Mouse (Mus musculus) stomach, embryonic 16.5 days (tissue): ENCODE results near the gene Eva1b. TPM values are rescaled to one million over a fixed set of nuclear protein-coding genes. Genes with fewer than 3 reads are reported as not detected.

Source experiments
- ATAC-seq: fragments of 200-750 bp; cut with Nextera tagmentation; 2 replicates; pipeline ENCODE4 v1.8.0; 2017; ENCODE audit warnings: moderate number of reproducible peaks, moderate TSS enrichment; ENCODE audit not compliant: insufficient read depth, low FRiP score
- H3K27ac ChIP-seq: fragments of 300-500 bp; sonication (generic); 2 replicates; pipeline ENCODE4 v1.5.1; 2014; ENCODE audit warnings: low read length
- H3K27me3 ChIP-seq: fragments of 300-500 bp; sonication (generic); 2 replicates; pipeline ENCODE4 v1.6.1; 2014; ENCODE audit warnings: low read length, control low read depth, mixed read lengths; ENCODE audit not compliant: control insufficient read depth, insufficient read depth
- H3K36me3 ChIP-seq: fragments of 300-500 bp; sonication (generic); 2 replicates; pipeline ENCODE4 v1.6.1; 2014; ENCODE audit warnings: low read length; ENCODE audit not compliant: control insufficient read depth, insufficient read depth
- H3K4me1 ChIP-seq: fragments of 300-500 bp; sonication (generic); 2 replicates; pipeline ENCODE4 v1.6.1; 2014; ENCODE audit warnings: low read length, control low read depth, mixed read lengths; ENCODE audit not compliant: control insufficient read depth, insufficient read depth
- H3K4me2 ChIP-seq: fragments of 300-500 bp; sonication (generic); 2 replicates; pipeline ENCODE4 v1.6.1; 2014; ENCODE audit warnings: low read depth, low read length, mixed read lengths
- H3K4me3 ChIP-seq: fragments of 300-500 bp; sonication (generic); replicated peaks from 2 replicates; pipeline ENCODE4 v1.5.1; 2014; ENCODE audit warnings: mild to moderate bottlenecking, low read length
- H3K9ac ChIP-seq: fragments of 300-500 bp; sonication (generic); 2 replicates; pipeline ENCODE4 v1.6.1; 2014; ENCODE audit warnings: low read length
- H3K9me3 ChIP-seq: fragments of 300-500 bp; sonication (generic); replicated peaks from 2 replicates; pipeline ENCODE4 v1.6.1; 2016; ENCODE audit warnings: low read length, control low read depth; ENCODE audit not compliant: control insufficient read depth
- WGBS: fragments of 180-500 bp; shearing (Covaris S2); extraction: QIAGEN DNeasy Blood & Tissue Kit; methylation state at CpG from one replicate; pipeline ENCODE4 v1.1.7; 2014; 5-methylcytosine and 5-hydroxymethylcytosine counted together
- polyA plus RNA-seq: library from polyadenylated mRNA; unstranded; fragments of >200 nt; fragmentation: Nextera tagmentation; extraction: Ambion mirVana; gene quantifications from 2 replicates; pipeline ENCODE4 v1.2.1, GENCODE M21; 2015

The Eva1b gene
- polyA plus RNA-seq, 1 experiment from 2014 or later, result 49.7 TPM

DNA sequence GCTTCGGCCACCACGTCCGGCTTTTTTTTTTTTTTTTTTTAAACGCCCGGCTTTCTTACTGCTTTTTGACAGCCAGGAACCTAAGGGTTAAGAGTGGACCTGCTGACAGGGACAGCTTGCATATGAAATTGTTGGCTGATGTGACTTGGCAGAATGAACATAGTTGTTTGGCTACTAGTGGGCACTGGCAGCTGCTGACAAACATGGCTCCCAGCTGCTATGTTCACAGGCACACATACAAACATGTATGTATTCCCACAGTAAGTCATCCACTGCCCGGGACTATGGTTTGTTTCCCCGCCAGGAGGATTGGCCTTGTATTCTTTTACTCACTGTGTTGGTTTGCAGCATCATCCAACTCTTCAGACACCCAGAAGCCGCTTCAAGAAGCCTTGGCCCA, 30.4 kb upstream of the Eva1b start:
- no peak overlapping the region for H3K4me3 ChIP-seq
- ATAC-seq, result no peak
- WGBS, result 71% methylated on average over 8 of the region's 8 CpGs
- H3K36me3 ChIP-seq, result 0 out of 2 replicates have a peak, but pooled peaks cover 5% of the 10 kb centered on the region
- H3K9me3 ChIP-seq, result no peaks in the 10 kb centered on the region
- no peak overlapping the region for H3K9ac ChIP-seq
- peaks cover 14% of the 10 kb centered on the region; the same call in 1 of the 2 replicates for H3K4me1 ChIP-seq
- H3K27ac ChIP-seq, result no peak overlapping the region
- H3K27me3 ChIP-seq, result no peaks in the 10 kb centered on the region
- no peak overlapping the region for H3K4me2 ChIP-seq

DNA sequence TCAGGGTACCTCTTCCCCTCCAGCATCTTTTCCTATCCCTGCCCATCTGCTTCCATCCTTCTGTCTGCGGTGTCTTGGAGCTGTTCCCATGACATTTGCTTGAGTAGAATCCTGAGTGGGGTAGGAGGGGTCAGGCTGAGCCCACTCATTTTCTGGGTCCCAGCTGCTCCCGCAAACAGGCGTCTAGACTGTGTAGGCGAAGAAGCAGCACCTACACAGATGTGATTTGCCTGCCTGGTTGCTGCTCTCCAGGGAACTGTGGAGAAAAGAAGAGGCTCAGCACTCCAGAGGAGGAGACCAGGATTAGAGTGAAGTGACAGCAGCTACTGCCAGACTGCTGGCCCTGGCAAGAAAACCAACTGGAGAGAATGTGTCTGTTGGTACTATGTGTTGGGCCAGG, 28.9 kb upstream of the Eva1b start:
- peaks cover 13% of the 10 kb centered on the region; the same call in 1 of the 2 replicates for H3K4me1 ChIP-seq
- no peak overlapping the region for H3K9ac ChIP-seq
- ATAC-seq, result no peak
- WGBS, result 89% methylated on average over 4 of the region's 4 CpGs
- no peak overlapping the region for H3K4me2 ChIP-seq
- H3K27me3 ChIP-seq, result no peaks in the 10 kb centered on the region
- no peak overlapping the region for H3K4me3 ChIP-seq
- H3K27ac ChIP-seq, result no peak overlapping the region
- H3K9me3 ChIP-seq, result no peaks in the 10 kb centered on the region
- H3K36me3 ChIP-seq, result 0 out of 2 replicates have a peak, but pooled peaks cover 5% of the 10 kb centered on the region

DNA sequence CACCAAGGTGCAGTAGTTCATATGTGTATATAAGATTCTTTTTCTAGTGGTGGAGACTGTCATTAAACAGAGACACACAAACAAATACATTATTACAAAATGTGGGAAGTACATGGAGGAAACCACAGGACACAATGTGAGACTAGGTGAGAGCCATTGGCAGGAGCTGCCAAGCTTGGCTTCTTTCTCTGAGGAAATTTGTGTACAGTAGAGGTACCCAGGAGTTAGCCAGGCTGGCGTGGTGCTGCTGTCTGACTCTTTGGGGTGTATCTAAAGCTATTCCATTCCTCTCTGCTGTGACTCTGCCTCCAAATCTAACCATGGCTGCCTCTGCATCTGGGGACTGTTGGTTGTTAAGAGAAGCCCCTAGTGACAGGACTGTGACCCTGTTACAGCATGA, 28.5 kb upstream of the Eva1b start:
- no peak overlapping the region for H3K9ac ChIP-seq
- no peak for ATAC-seq
- H3K9me3 ChIP-seq, result no peaks in the 10 kb centered on the region
- no peak overlapping the region for H3K4me3 ChIP-seq
- H3K4me1 ChIP-seq, result peaks cover 9% of the 10 kb centered on the region; the same call in 1 of the 2 replicates
- 0 out of 2 replicates have a peak, but pooled peaks cover 5% of the 10 kb centered on the region for H3K36me3 ChIP-seq
- H3K27me3 ChIP-seq, result no peaks in the 10 kb centered on the region
- WGBS, result 90% methylated on average over 1 of the region's 1 CpGs
- H3K4me2 ChIP-seq, result no peak overlapping the region
- H3K27ac ChIP-seq, result no peak overlapping the region

DNA sequence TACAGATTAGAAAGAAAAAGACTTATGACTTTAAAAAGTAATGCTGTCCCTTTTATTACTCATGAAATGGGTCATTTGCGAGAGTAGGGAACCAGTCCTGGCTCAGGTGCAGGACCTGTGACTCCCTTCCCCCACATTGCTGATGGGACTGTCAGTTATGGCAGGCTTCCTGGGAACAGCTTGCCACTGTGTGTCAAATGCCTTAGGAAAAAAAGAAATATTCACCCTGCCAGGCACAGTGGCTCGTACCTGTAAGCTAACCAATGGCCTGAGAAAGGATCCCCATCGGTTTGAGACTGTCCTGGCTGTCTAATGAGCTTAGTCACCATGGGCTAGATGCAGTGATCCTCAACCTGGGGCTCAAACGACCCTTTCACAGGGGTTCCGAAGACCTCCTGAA, 27.5 kb upstream of the Eva1b start:
- peaks cover 6% of the 10 kb centered on the region; the same call in 1 of the 2 replicates for H3K4me1 ChIP-seq
- no peaks in the 10 kb centered on the region for H3K27me3 ChIP-seq
- WGBS, result 90% methylated on average over 5 of the region's 5 CpGs
- H3K4me2 ChIP-seq, result no peak overlapping the region
- no peak for ATAC-seq
- no peak overlapping the region for H3K4me3 ChIP-seq
- no peak overlapping the region for H3K9ac ChIP-seq
- H3K9me3 ChIP-seq, result no peaks in the 10 kb centered on the region
- 0 out of 2 replicates have a peak, but pooled peaks cover 5% of the 10 kb centered on the region for H3K36me3 ChIP-seq
- H3K27ac ChIP-seq, result no peak overlapping the region

DNA sequence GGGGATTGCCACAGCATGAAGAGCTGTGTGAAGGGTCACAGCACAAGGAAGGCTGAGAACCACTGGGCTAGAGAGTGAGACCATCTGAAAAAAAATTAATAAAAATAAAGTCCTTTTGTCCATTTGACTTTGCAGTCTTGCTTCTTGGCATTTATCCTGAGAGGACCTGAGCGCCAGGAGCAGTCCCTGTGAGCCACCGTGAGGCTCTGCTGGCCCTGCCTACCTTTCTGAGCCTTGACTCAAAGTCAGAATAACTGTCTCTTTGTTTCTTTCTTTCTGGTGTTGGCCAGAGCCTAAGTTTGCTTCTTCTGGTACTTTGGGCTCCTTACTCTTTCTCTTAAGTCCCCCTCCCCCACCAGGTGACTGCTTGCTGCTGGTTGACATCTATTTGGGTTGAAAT, 27.0 kb upstream of the Eva1b start:
- no peak overlapping the region for H3K9ac ChIP-seq
- H3K4me3 ChIP-seq, result no peak overlapping the region
- no peak for ATAC-seq
- 98% methylated on average over 2 of the region's 2 CpGs for WGBS
- H3K36me3 ChIP-seq, result 0 out of 2 replicates have a peak, but pooled peaks cover 5% of the 10 kb centered on the region
- no peak overlapping the region for H3K4me2 ChIP-seq
- no peak overlapping the region for H3K27ac ChIP-seq
- no peaks in the 10 kb centered on the region for H3K9me3 ChIP-seq
- no peaks in the 10 kb centered on the region for H3K27me3 ChIP-seq
- H3K4me1 ChIP-seq, result peaks cover 6% of the 10 kb centered on the region; the same call in 1 of the 2 replicates

DNA sequence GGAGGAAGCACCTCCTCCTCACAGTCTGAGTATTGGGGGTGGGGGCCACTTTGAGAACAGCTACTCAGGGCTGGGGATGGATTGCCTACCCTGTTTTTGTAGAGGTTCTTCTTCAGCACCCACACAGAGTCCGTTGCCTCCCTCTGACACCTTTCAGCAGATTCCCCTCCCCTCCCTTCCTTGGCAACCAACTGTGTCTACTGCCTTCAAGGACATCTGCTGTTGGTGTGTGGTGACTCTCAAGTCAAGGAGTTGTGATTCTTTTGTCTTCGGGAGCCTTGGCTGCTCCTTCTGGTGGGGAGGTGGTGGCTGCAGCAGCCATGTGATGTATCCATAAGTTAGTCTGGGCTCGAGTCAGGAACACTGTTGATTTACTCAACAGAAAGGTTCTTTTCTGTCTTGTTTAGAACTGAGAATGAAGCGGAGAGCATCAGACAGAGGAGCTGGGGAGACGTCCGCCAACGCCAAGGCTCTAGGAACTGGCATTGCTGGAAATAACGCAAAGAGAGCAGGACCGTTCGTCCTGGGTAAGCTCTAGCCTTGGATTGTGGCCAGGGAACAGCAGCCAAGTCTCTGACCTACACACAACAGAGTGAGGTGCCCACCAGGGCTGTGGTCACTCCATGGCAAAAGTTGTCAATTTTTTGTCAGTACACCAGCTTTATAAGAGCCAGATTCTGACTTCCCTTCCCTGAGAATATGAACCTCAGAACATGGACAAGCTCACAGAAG, 24.1 kb upstream of the Eva1b start:
- Histone ChIP-seq H3K4me1 (no peaks in the 10 kb centered on the region), H3K9ac (no peak overlapping the region), H3K27me3 (no peaks in the 10 kb centered on the region), H3K4me3 (no peak overlapping the region), H3K9me3 (no peaks in the 10 kb centered on the region), H3K27ac (no peak overlapping the region), H3K36me3 (peaks cover 5% of the 10 kb centered on the region; the same call in 1 of the 2 replicates), H3K4me2 (no peak overlapping the region)
- WGBS, result 80% methylated on average over 10 of the region's 10 CpGs
- no peak for ATAC-seq

DNA sequence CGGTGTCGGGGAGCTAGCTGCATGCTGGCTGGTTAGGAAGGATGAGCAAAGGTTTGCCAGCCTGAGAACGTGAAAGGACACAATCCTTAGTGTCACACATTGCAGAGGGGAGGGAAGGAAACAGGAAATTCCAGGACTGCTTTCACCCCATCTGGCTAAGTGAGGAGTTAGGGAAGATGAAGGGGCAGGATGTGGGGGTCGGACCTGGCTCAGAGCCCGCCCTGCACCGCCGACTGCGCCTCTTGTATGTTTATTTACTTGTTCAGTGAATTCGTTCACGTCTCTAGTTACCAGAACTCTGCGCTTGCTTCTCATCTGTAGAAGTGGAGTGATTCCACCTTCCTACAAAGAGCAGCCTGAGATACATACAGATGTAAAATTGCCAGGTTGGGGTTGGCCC, 17.0 kb upstream of the Eva1b start:
- Histone ChIP-seq H3K9me3 (no peaks in the 10 kb centered on the region), H3K27me3 (no peaks in the 10 kb centered on the region), H3K27ac (peak overlapping the region; percentile 81), H3K4me2 (no peak overlapping the region), H3K4me1 (peaks cover 21% of the 10 kb centered on the region), H3K4me3 (no peak overlapping the region), H3K36me3 (peaks cover 5% of the 10 kb centered on the region; the same call in 1 of the 2 replicates), H3K9ac (peak overlapping the region; percentile 20; the same call in 1 of the 2 replicates)
- WGBS, result 29% methylated on average over 11 of the region's 11 CpGs
- ATAC-seq, result peak; percentile 54; the same call in 1 of the 2 replicates

DNA sequence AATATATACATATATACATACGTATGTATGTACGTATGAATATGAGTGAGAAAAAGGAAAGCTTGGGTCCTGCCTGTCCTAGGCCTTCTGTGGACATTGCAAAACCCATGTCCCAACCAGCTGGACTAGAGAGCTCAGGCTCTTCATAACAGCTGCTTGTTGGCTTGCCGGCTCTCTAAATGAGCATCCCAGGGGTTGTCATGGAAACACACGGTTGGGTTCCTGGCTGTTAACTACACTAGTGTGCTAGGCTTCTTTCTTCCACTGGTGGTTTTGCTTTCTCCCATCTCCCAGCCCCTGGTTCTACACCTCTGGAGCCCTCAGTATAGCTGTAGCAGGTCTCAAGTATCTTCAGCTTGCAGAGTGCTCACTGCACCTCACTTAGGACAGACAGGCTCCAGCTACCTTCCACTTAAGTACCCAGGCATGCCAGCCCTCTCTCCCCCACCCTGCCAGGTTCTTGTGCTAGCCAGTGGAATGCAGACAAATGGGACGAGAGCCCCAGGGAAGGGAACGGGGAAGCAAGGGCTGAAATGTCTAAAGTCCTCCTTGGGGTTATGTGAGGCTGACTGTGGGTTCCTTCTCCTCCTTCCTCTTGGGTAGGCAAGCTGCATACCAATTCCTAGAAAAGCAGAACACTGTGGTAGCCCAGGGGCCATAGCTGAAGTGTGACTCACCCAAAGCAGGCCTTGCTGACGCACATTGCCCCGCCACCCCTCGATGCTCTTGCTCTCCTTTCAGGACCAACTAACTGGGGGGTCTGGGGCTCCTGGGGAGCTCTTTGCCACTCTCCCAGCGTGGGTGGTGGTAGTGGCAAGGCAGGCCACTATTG, 16.0 kb upstream of the Eva1b start:
- Histone ChIP-seq H3K4me2 (no peak overlapping the region), H3K9ac (0 out of 2 replicates have a peak overlapping the region, but pooled peaks have one; percentile 9), H3K4me3 (no peak overlapping the region), H3K9me3 (no peaks in the 10 kb centered on the region), H3K27me3 (no peaks in the 10 kb centered on the region), H3K36me3 (0 out of 2 replicates have a peak, but pooled peaks cover 13% of the 10 kb centered on the region), H3K4me1 (peaks cover 21% of the 10 kb centered on the region), H3K27ac (peak overlapping the region; percentile 81)
- WGBS, result 58% methylated on average over 10 of the region's 10 CpGs
- ATAC-seq, result peak; percentile 65
